Mouse (Mus musculus): ENCODE measurements around the gene Hmox2. TPM values are rescaled to one million over a fixed set of nuclear protein-coding genes. Genes with fewer than 3 reads are reported as not detected.

Gene Hmox2
- total and polyA plus RNA-seq, 2 experiments from 2014 or later = 36.0 to 101 TPM

DNA sequence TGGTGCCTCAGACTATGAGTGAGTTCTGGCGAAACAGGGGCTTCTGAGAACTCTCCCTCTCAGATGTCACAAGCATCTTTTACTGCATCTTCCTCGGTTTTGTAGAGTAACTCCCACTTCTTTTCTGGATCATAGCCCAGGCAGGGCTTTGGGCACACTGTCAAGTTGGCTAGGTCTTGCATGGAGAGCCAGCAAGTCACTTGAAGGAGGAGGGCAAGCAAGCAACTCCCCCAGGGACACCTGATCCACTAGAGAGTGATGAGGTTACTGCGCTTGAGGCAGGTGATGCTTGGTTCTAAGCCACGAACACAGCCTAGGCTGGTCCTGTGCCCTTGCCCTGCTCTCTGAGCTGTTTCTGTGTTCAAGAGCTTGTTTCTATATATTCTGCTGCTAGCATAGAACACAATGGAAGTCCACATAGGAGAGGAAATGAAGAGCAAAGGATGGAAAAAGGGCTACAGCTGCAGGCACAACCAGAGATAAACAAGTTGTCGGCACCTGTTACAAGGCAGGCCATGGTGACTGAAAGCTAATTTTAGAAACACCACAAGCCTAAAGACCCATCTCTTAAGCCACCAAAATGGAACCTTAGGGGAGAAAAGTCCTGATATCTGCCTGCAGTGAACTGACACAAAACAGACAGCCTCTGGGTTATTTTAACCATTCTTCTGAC, 55.5 kb downstream of the Hmox2 start:
- no peak overlapping the region for H3K4me2 ChIP-seq (ENCODE audit: low read depth, low read length)
- 0 out of 2 replicates have a peak, but pooled peaks cover 6% of the 10 kb centered on the region for H3K36me3 ChIP-seq (ENCODE audit: insufficient read depth, low read length)
- ATAC-seq = no peak
- peak overlapping the region; percentile 4; the same call in 1 of the 2 replicates for H3K27ac ChIP-seq
- TF ChIP-seq CTCF (IDR thresholded peaks at IDR 0.05; ENCODE audit: low read depth) = no peak
- H3K4me1 ChIP-seq (ENCODE audit: insufficient read depth, low read length) = peaks cover 7% of the 10 kb centered on the region; the same call in 1 of the 2 replicates
- no peaks in the 10 kb centered on the region for H3K9me3 ChIP-seq (ENCODE audit: low read length)
- 47% methylated on average over 5 of the region's 5 CpGs for WGBS
- no peak overlapping the region for H3K9ac ChIP-seq (replicated peaks; ENCODE audit: low read length)
- no peak overlapping the region for H3K4me3 ChIP-seq (ENCODE audit: low read length)
- DNase-seq (ENCODE audit: low spot score) = peak; percentile 78
- H3K27me3 ChIP-seq (ENCODE audit: insufficient read depth, low read length) = no peaks in the 10 kb centered on the region

DNA sequence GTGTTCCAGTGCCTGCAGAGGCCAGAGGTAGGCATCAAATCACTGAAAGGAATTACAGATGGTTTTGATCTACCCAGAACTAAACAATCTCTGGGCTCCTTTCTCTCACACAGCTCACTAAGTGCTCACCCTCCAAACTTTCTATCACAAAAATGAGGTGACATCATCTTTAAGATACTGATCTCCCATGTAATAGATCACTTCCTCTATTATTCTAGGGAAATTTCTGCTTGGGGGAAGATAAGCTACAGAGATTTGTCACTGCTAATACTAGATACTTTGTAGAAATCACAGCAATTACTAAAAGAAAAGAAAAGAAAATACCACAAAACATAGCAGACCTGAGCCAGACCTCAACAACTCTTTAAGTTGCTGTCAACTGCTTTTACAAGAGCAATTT, 56.4 kb downstream of the Hmox2 start:
- TF ChIP-seq CTCF (IDR thresholded peaks at IDR 0.05; ENCODE audit: low read depth) = no peak
- no peak overlapping the region for H3K27ac ChIP-seq
- H3K27me3 ChIP-seq (ENCODE audit: insufficient read depth, low read length) = no peaks in the 10 kb centered on the region
- H3K4me3 ChIP-seq (ENCODE audit: low read length) = no peak overlapping the region
- ATAC-seq = no peak
- no peak overlapping the region for H3K4me2 ChIP-seq (ENCODE audit: low read depth, low read length)
- H3K4me1 ChIP-seq (ENCODE audit: insufficient read depth, low read length) = peaks cover 13% of the 10 kb centered on the region
- no peak for DNase-seq (ENCODE audit: low spot score)
- H3K36me3 ChIP-seq (ENCODE audit: insufficient read depth, low read length) = 0 out of 2 replicates have a peak, but pooled peaks cover 6% of the 10 kb centered on the region
- H3K9me3 ChIP-seq (ENCODE audit: low read length) = no peaks in the 10 kb centered on the region
- no peak overlapping the region for H3K9ac ChIP-seq (replicated peaks; ENCODE audit: low read length)

DNA sequence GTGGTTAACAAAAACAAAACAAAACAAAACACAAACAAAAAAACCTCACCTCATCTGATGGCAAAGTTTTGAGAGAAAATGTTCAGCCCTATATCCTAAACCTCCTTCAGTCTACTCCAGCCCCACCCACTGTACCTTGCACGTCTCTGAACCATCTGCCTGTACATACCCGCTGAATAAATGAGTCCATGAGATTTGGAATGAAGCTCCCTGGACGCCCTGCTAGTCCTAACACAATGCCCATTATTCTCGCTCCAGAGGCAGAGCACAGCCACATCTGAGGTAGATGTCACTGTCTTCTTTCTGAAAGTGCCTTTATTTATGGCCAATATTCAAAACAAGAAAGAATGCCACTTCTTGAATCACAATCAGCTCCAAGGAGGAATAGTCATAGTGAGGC, 59.5 kb downstream of the Hmox2 start:
- ATAC-seq (no peak), DNase-seq (ENCODE audit: low spot score) (no peak)
- Histone ChIP-seq H3K9ac (replicated peaks; ENCODE audit: low read length) (no peak overlapping the region), H3K9me3 (ENCODE audit: low read length) (no peaks in the 10 kb centered on the region), H3K4me3 (ENCODE audit: low read length) (no peak overlapping the region), H3K4me2 (ENCODE audit: low read depth, low read length) (no peak overlapping the region), H3K4me1 (ENCODE audit: insufficient read depth, low read length) (peaks cover 27% of the 10 kb centered on the region), H3K27me3 (ENCODE audit: insufficient read depth, low read length) (no peaks in the 10 kb centered on the region), H3K36me3 (ENCODE audit: insufficient read depth, low read length) (0 out of 2 replicates have a peak, but pooled peaks cover 6% of the 10 kb centered on the region), H3K27ac (no peak overlapping the region)
- WGBS = 16% methylated on average over 4 of the region's 4 CpGs
- TF ChIP-seq CTCF (IDR thresholded peaks at IDR 0.05; ENCODE audit: low read depth) = no peak

DNA sequence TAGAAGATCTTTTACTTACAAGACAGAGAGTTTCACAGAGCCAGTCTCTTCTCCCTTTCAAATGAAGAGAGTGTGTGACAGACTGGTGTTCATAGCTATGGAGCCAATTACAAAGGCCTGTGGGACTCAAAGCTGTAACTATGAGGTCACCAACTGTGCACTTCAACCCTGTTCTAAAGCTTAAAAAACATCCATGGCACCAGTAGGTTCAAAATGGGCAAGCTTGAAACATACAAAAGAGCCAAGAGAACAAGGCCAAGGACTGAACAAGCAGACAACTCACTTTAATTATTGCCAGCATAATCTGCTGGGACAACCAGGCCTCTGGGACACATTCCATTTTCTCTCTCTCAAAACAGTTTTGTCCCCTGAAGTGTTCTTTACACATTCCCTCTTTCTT, 62.0 kb downstream of the Hmox2 start:
- peak overlapping the region; percentile 79 for H3K4me3 ChIP-seq (ENCODE audit: low read length)
- no peak for DNase-seq (ENCODE audit: low spot score)

DNA sequence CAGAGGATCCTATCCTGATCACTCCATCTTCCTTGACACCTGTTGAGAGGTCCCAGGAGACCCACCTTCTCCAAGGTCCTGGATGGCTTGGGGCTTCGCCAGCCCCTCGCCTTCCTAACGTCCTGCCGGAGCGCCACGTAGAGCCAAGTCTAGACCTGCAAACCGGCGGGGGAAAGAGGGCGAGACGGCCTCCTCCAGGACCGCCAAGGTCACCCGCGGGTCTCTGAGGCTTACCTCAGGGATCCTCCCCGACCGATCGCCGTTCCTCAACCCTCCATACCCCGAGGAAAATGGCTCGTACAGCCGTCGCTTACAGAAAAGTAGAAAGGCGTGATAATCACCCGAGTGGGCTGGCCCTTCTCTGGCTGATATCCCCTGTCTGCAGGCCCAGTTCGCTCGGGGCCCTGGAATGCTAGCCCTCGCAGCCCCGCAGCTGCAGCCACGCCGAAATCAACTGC, 63.2 kb downstream of the Hmox2 start:
- Histone ChIP-seq H3K9me3 (ENCODE audit: low read length) (no peaks in the 10 kb centered on the region), H3K9ac (replicated peaks; ENCODE audit: low read length) (peak overlapping the region; percentile 92), H3K27me3 (ENCODE audit: insufficient read depth, low read length) (no peaks in the 10 kb centered on the region), H3K4me1 (ENCODE audit: insufficient read depth, low read length) (peaks cover 27% of the 10 kb centered on the region), H3K4me2 (ENCODE audit: low read depth, low read length) (peak overlapping the region; percentile 89), H3K4me3 (ENCODE audit: low read length) (peak overlapping the region; percentile 79), H3K27ac (peak overlapping the region; percentile 97), H3K36me3 (ENCODE audit: insufficient read depth, low read length) (no peaks in the 10 kb centered on the region)
- no peak for TF ChIP-seq CTCF (IDR thresholded peaks at IDR 0.05; ENCODE audit: low read depth)
- DNase-seq (ENCODE audit: low spot score) (peak; percentile 42), ATAC-seq (peak; percentile 72)
- WGBS = 0% methylated on average over 29 of the region's 29 CpGs

More for the DNA sequence above, 62.0 kb downstream of the Hmox2 start:
- Histone ChIP-seq H3K27ac (no peak overlapping the region), H3K4me1 (ENCODE audit: insufficient read depth, low read length) (peaks cover 27% of the 10 kb centered on the region), H3K27me3 (ENCODE audit: insufficient read depth, low read length) (no peaks in the 10 kb centered on the region), H3K9ac (replicated peaks; ENCODE audit: low read length) (no peak overlapping the region), H3K4me2 (ENCODE audit: low read depth, low read length) (peak overlapping the region; percentile 89), H3K36me3 (ENCODE audit: insufficient read depth, low read length) (0 out of 2 replicates have a peak, but pooled peaks cover 6% of the 10 kb centered on the region), H3K9me3 (ENCODE audit: low read length) (no peaks in the 10 kb centered on the region)
- no peak for ATAC-seq
- TF ChIP-seq CTCF (IDR thresholded peaks at IDR 0.05; ENCODE audit: low read depth) = no peak

DNA sequence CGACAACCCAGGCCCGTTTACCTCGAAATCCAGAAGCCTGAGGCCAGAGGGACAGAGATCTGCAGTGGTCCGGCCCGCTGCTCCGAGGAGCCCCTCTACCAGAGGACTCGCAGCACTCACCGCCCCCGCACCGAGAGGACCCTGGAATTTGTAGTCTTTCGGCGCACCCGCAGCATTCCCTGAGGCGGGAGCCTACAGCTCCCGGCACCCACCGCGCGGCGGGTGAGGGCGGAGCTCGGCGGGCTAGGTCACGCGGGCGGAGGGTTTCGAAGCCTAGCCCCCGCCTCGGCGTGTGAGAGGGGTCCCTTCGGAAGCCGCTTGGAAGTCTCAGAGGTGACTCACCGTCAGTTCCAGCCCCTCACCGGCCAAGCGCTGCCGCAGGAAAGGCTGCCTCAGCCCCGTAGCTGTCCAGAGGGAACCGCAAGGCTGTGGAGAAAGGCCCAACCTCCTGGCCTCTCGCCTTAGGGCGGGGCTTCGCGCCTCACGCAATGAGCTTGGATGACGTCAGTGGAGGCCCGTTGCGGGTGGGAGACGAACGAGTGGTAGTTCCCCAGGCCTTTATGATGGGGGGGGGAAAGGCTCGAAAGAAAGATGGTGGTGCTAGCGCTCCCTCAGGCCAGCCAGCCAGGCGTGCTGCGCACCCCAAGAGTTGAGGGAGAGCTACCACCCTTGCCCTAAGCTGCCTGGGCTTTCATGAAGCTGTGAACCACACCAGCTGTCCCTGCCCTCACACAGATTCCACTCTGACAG, 63.8 kb downstream of the Hmox2 start, which contains the start of gene Cdip1:
Gene Cdip1 (minus strand): TSS at position 483 of the 750 bp plus-strand sequence.
- H3K27ac ChIP-seq = peak within 1 kb of the TSS; percentile 97
- peak within 1 kb of the TSS; percentile 79 for H3K4me3 ChIP-seq (ENCODE audit: low read length)
- TF ChIP-seq CTCF (IDR thresholded peaks at IDR 0.05; ENCODE audit: low read depth) = peak; percentile 39
- no peaks in the 10 kb centered on the region for H3K36me3 ChIP-seq (ENCODE audit: insufficient read depth, low read length)
- H3K9ac ChIP-seq (replicated peaks; ENCODE audit: low read length) = peak within 1 kb of the TSS; percentile 92
- H3K27me3 ChIP-seq (ENCODE audit: insufficient read depth, low read length) = no peaks in the 10 kb centered on the region
- under 1% methylated on average over 50 of the region's 51 CpGs for WGBS
- ATAC-seq = peak; percentile 99
- DNase-seq (ENCODE audit: low spot score) = peak; percentile 98
- H3K9me3 ChIP-seq (ENCODE audit: low read length) = no peaks in the 10 kb centered on the region
- peak within 1 kb of the TSS; percentile 89 for H3K4me2 ChIP-seq (ENCODE audit: low read depth, low read length)
- peaks cover 27% of the 10 kb centered on the region for H3K4me1 ChIP-seq (ENCODE audit: insufficient read depth, low read length)
